Mouse (Mus musculus) CH12.LX (cell line): ENCODE data around the gene Clcf1.

ENCODE experiments used
- RAD21 ChIP-seq: IDR thresholded peaks from 2 replicates; pipeline ENCODE4 v1.6.1; 2011; ENCODE audit warnings: low read depth, mild to moderate bottlenecking, low read length, improper control_type of control experiment, moderate library complexity
- TCF12 ChIP-seq: IDR thresholded peaks from 2 replicates; pipeline ENCODE4 v1.6.1; 2014; ENCODE audit warnings: low read depth, mild to moderate bottlenecking, inconsistent platforms, low read length, improper control_type of control experiment

GRCm38 (mm10) chr19:4203148-4203547 lies 10.9 kb upstream of the Clcf1 start:
- TF ChIP-seq TCF12: no peak
- TF ChIP-seq RAD21: peak; percentile 52
